Mouse (Mus musculus): ENCODE measurements around the gene Zc3h10. TPM values are rescaled to one million over a fixed set of nuclear protein-coding genes. Genes with fewer than 3 reads are reported as not detected.
A peak's percentile ranks its signal among the peaks of the same experiment; 100 is the strongest.
"Not testable (repeated sequence)": the region's sequence is repeated elsewhere in the genome, so short reads cannot be mapped to it uniquely, and the experiment has no call there.

Zc3h10 gene
- polyA plus RNA-seq, 1 experiment from 2014 or later: 15.4 TPM

DNA sequence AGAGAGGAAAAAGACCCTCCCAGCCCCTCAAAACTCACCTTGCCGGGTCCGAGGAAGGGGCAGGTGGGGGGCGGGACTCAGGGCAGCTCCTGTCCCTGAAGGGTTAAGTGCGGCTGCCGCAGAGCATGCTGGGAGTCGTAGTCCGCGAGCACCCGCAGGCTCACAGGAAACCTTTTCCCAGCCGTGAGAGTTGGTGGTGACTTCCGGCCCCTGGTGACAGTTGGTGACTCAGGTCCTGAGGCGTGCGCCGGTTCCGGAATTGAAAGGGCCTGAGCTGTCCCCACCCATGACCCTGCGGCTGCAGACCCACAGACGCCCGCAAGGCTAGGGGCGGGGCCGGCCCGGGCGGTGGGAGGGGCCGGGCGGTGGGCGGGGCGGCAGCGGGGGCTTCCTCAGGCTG lies 49.0 kb downstream of the Zc3h10 start, which contains the start of gene Myl6b:
TSS of gene Myl6b (minus strand) at position 96 of the 400 bp plus-strand sequence.
- peak within 1 kb of the TSS; percentile 67 for H3K4me3 ChIP-seq
- peak; percentile 97 for DNase-seq (ENCODE audit: low spot score)
- peaks cover 41% of the 10 kb centered on the region for H3K4me1 ChIP-seq
- WGBS: under 1% methylated on average over 27 of the region's 27 CpGs
- peak within 1 kb of the TSS; percentile 84 for H3K27ac ChIP-seq (replicated peaks)
- no peaks in the 10 kb centered on the region for H3K36me3 ChIP-seq
- no peaks in the 10 kb centered on the region for H3K9me3 ChIP-seq (replicated peaks)
- H3K27me3 ChIP-seq (ENCODE audit: low read depth, poor library complexity, severe bottlenecking): peaks cover 14% of the 10 kb centered on the region

DNA sequence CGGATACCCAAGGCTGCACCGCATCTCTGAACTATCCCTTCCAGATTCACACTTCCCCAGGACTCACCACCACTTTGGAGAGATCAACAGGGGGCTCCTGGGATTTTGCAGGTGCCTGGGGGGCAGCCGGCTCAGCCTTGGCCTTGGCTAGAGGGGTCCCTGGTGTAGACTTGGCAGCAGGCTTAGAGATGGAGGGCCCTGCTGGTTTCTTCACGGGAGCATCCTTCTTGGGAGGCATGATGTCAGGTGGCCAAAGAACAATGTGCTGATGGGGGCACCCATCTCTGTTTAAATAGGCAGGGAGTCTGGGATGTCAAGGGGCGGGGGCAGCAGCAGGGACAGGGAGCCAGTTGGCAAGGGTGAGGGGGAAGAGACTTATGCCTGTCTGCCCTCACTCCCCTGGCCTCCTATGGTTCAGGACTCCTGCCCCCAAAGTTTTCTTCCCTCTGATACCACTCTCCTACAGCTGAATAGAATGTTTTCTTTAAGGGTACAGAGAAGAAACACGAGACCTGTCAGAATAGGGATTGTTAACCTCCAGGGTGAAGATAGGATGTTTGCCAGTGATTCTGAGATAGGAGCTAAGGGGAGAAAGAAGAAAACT lies 50.3 kb downstream of the Zc3h10 start:
- 48% methylated on average over 6 of the region's 6 CpGs for WGBS
- Histone ChIP-seq H3K36me3 (no peaks in the 10 kb centered on the region; the same call in 1 of the 2 replicates), H3K9me3 (replicated peaks) (no peaks in the 10 kb centered on the region), H3K27ac (replicated peaks) (no peak overlapping the region; the same call in 1 of the 2 replicates), H3K4me3 (peak overlapping the region; percentile 67; the same call in 1 of the 2 replicates), H3K27me3 (ENCODE audit: low read depth, poor library complexity, severe bottlenecking) (peaks cover 14% of the 10 kb centered on the region), H3K4me1 (peaks cover 49% of the 10 kb centered on the region)
- DNase-seq (ENCODE audit: low spot score): no peak

DNA sequence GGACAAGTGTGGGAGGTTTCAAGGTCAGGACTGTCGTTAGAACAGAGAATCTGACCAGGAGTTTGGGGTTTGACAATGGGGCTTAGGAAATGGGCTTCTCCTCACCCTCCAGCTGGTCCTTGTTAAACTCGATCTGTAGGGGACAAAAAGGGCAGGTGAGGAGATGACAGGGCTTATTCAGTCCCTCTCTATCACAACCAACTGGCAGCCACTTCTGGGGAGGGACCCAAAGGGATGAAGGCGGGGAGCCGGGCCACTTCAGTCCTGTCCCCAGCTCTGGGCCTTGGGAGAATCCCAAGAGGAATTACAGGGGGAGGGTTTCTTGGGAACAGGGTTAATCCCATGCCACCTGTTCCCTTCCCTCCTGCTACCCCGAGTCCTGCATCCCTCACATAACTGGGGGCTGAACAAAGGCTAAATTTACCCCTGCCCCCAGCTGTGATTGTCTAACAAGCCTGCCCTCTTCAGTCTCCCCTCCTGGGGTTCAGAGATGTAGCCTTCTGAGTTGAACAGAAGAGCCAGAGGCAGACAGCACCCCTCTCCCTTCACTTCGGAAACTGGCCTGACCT lies 51.0 kb downstream of the Zc3h10 start:
- Histone ChIP-seq H3K27ac (replicated peaks) (no peak overlapping the region), H3K4me3 (no peak overlapping the region), H3K27me3 (ENCODE audit: low read depth, poor library complexity, severe bottlenecking) (peaks cover 14% of the 10 kb centered on the region), H3K36me3 (peaks cover 5% of the 10 kb centered on the region), H3K4me1 (peaks cover 55% of the 10 kb centered on the region), H3K9me3 (replicated peaks) (no peaks in the 10 kb centered on the region)
- no peak for DNase-seq (ENCODE audit: low spot score)
- 30% methylated on average over 6 of the region's 6 CpGs for WGBS

DNA sequence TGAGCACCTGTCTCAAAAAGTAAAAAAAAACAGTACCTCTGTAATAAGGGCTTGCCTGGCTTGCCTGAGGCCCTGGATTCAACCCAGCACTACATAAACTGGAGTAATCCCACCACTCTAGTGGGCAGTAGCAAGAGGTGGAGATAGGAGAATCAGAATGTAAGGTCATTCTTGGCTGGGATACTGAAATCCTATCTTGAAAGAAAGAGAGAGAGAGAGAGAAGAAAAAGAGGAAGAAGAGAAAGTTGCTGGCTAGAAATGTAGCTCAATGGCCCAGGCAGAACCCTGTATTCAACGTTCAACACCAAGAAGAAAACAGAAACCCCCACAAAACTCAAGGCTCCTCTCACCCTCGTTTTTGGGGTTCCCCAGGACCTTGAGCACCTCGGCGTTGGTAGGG lies 51.7 kb downstream of the Zc3h10 start:
- DNase-seq (ENCODE audit: low spot score): no peak
- 78% methylated on average over 4 of the region's 4 CpGs for WGBS
- Histone ChIP-seq H3K27ac (replicated peaks) (no peak overlapping the region), H3K36me3 (peaks cover 12% of the 10 kb centered on the region), H3K4me3 (peak overlapping the region; percentile 16; the same call in 1 of the 2 replicates), H3K4me1 (peaks cover 62% of the 10 kb centered on the region), H3K27me3 (ENCODE audit: low read depth, poor library complexity, severe bottlenecking) (peaks cover 14% of the 10 kb centered on the region), H3K9me3 (replicated peaks) (no peaks in the 10 kb centered on the region)

DNA sequence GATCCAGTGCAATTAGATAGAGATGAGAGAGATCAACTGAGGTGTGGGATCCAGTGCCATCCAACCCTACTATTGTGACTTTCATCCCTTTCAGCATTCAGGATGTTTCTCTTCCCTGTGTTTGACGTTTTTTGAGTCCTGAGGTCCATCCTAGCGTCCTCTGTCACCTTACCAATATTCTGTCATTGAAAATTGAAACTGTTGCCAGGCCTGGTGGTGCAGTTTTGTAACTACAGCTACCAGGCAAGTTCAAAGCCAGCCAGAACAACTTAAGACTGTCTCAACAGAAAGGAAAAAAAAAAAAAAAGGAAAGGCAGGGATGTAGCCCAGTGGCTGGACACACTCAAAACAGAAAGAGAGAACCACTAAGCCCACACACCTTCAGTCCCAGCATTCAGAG lies 52.3 kb downstream of the Zc3h10 start:
- peaks cover 65% of the 10 kb centered on the region for H3K4me1 ChIP-seq
- H3K9me3 ChIP-seq (replicated peaks): no peaks in the 10 kb centered on the region
- 91% methylated on average over 2 of the region's 2 CpGs for WGBS
- no peak overlapping the region for H3K27ac ChIP-seq (replicated peaks)
- DNase-seq (ENCODE audit: low spot score): no peak
- H3K4me3 ChIP-seq: peak overlapping the region; percentile 86
- peaks cover 18% of the 10 kb centered on the region for H3K36me3 ChIP-seq
- H3K27me3 ChIP-seq (ENCODE audit: low read depth, poor library complexity, severe bottlenecking): peaks cover 14% of the 10 kb centered on the region

DNA sequence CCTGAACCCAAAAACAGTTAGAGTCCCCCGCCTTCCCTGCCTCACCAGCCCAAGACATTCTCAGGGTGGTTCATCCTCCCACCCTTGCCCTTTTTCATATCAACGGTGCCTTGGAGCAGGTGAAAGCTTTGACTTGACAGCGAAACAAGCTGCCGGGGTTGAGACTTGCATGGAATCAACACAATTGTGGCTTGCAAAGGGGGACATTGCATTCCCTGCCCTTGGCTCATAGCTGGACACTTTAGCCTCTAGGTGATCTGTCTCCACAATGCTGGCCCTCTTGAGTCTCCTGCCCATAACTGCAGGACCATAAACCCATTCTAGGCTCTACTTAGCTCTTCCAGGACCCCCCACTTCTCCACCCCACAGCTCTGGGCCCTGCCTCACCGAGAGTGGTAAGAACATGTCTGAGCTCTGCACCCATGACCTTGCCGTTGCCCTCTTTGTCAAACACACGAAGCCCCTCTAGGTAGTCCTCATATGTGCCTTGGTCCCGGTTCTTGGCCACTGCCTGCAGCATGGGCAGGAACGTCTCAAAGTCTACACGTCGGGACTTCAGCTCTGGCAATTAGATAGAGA lies 52.8 kb downstream of the Zc3h10 start:
- H3K27me3 ChIP-seq (ENCODE audit: low read depth, poor library complexity, severe bottlenecking): peaks cover 14% of the 10 kb centered on the region
- whole genome bisulfite sequencing: 66% methylated on average over 11 of the region's 11 CpGs
- H3K4me3 ChIP-seq: peak overlapping the region; percentile 86
- no peaks in the 10 kb centered on the region for H3K9me3 ChIP-seq (replicated peaks)
- no peak for DNase-seq (ENCODE audit: low spot score)
- peaks cover 65% of the 10 kb centered on the region for H3K4me1 ChIP-seq
- peak overlapping the region; percentile 93 for H3K27ac ChIP-seq (replicated peaks)
- peaks cover 23% of the 10 kb centered on the region for H3K36me3 ChIP-seq

DNA sequence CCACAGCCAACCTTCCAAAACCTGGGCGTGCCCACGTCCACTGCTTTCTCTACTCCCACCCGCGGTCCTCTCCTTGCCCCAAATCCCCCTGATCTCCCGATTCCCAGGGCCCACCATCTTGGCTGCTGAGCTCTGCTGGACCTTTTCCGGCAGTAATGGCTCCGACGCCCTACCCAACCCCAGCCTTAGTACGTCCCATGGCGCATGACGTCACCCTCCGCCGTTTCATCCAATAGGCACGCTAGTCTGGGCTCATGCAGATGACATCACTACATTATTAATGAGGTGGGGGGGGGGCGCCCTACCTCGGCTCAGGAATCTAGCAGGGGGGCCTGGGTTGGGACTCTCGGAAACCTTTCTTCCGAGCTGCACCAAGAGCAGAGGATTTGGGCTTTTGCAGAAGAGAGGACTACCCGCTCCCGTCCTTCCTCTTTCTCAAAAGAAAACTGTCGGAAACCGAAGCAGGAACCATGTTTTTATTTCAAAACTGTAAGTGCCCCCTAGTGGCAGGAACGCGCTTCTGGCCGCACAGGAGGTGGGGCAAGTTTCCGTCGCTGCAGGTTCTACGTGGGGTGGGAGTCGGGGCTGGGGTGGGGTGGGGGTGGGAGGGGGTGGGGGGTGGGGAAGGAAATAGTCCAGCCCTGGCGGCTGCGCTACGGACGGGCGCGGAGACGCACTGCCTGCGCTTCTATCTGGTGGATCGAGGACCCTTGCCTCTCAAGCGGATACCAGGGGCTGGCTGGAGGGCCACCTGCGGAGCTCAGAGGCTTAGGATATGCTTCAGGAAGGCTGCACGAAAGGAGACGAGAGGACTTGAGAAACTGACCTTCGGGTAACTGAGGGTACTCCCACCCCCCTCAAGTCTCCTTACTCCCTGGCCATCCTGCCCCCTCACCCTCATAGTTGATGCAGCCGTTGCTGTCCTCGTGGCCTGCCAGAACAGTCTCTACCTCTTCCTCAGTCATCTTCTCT lies 53.6 kb downstream of the Zc3h10 start, which contains the start of gene Myl6:
TSS of gene Myl6 (minus strand) at position 451 of the 972 bp plus-strand sequence.
- H3K4me3 ChIP-seq: peak within 1 kb of the TSS; percentile 86

DNA sequence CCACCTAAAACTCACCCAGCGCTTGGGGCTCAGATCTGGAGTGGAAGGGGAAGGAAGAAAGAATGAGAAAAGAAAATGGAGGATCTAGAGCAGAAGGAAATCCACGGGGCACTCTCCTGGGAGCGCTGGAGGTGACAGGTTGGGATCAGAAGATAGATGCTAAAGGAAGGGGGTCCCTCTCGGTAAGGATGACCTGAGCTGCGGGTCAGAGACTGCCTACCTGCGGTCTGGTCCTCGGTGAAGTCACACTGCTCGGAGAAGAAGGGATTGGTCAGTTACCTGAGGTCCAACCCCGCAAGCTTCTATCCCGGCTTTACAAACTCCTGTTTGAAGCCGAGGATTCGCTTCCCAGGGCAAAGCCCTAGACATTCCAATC lies 54.3 kb downstream of the Zc3h10 start:
- Histone ChIP-seq H3K9me3 (replicated peaks) (no peaks in the 10 kb centered on the region), H3K27me3 (ENCODE audit: low read depth, poor library complexity, severe bottlenecking) (peaks cover 14% of the 10 kb centered on the region), H3K27ac (replicated peaks) (peak overlapping the region; percentile 93), H3K4me1 (peaks cover 57% of the 10 kb centered on the region), H3K36me3 (peaks cover 38% of the 10 kb centered on the region), H3K4me3 (peak overlapping the region; percentile 86)
- no peak for DNase-seq (ENCODE audit: low spot score)
- WGBS: 0% methylated on average over 12 of the region's 12 CpGs

More for the DNA sequence above, 53.6 kb downstream of the Zc3h10 start, which contains the start of gene Myl6:
- Histone ChIP-seq H3K4me1 (peaks cover 60% of the 10 kb centered on the region), H3K36me3 (peaks cover 31% of the 10 kb centered on the region), H3K27ac (replicated peaks) (peak within 1 kb of the TSS; percentile 93), H3K27me3 (ENCODE audit: low read depth, poor library complexity, severe bottlenecking) (peaks cover 14% of the 10 kb centered on the region), H3K9me3 (replicated peaks) (no peaks in the 10 kb centered on the region)
- DNase-seq (ENCODE audit: low spot score): peak; percentile 97
- WGBS: under 1% methylated on average over 45 of the region's 45 CpGs

DNA sequence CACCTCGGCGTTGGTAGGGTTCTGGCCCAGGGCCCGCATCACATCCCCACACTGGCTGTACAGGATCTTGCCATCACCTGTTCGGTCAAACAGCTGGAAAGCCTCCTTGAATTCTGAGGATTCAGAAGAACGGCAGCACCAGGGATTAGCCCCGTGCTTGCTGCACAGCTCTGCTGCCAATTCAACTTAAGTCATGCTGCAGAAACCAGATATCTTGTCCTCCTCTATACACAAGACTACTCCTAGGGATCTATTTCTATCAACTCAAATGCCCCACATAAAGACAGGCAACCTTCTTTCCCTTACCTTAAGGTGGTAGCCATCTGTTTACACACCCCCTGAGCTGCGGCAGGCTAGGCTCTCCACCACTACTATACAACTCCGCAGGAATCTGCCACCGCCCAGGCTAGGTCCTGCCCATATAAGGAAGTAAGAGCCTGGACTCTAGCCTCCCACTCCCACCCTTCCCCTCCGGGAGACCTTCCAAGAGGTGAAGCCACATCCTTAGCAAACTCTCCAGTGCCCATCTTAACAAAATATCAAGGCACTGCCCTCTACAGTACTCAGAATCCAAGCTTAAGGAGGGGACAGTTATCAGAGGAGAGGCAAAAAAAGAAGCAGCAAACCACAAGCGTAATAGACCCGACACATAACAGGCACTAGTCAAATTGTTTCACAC lies 54.8 kb downstream of the Zc3h10 start:
- no peaks in the 10 kb centered on the region for H3K9me3 ChIP-seq (replicated peaks)
- H3K36me3 ChIP-seq: peaks cover 43% of the 10 kb centered on the region
- H3K27me3 ChIP-seq (ENCODE audit: low read depth, poor library complexity, severe bottlenecking): peaks cover 14% of the 10 kb centered on the region
- peak overlapping the region; percentile 93 for H3K27ac ChIP-seq (replicated peaks)
- peak; percentile 50 for DNase-seq (ENCODE audit: low spot score)
- H3K4me1 ChIP-seq: peaks cover 52% of the 10 kb centered on the region
- 32% methylated on average over 12 of the region's 12 CpGs for WGBS
- peak overlapping the region; percentile 86 for H3K4me3 ChIP-seq

DNA sequence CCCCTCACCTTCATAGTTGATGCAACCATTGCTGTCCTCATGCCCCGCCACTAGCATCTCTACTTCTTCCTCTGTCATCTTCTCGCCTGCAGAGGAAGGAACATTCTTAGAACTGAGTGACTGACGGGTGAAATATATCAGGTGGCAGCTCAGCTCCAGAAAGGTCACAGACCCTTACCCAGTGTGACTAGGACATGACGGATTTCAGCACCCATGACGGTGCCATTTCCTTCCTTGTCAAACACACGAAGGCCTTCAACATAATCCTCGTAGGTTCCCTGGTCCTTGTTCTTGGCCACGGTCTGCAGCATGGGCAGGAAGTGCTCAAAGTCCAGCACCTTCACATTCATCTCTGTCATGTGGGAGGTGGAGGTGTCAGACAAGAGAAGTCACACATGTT lies 55.5 kb downstream of the Zc3h10 start:
- Histone ChIP-seq H3K36me3 (peaks cover 50% of the 10 kb centered on the region), H3K4me1 (peaks cover 45% of the 10 kb centered on the region), H3K4me3 (peak overlapping the region; percentile 86), H3K27me3 (ENCODE audit: low read depth, poor library complexity, severe bottlenecking) (peaks cover 11% of the 10 kb centered on the region)
- 87% methylated on average over 8 of the region's 8 CpGs for WGBS
- H3K9me3 ChIP-seq (replicated peaks); DNase-seq (ENCODE audit: low spot score); H3K27ac ChIP-seq (replicated peaks): not testable (repeated sequence)
